Mouse (Mus musculus) liver, embryonic 11.5 days (tissue): ENCODE data around the gene Grifin. TPM values are rescaled to one million over a fixed set of nuclear protein-coding genes. Genes with fewer than 3 reads are reported as not detected.

Experiments
- ATAC-seq: fragments of 200-750 bp; cut with Nextera tagmentation; replicated peaks from 2 replicates; pipeline ENCODE4 v1.8.0; 2017; ENCODE audit warnings: moderate number of reproducible peaks, mild to moderate bottlenecking, moderate TSS enrichment, moderate library complexity; ENCODE audit not compliant: low FRiP score
- DNase-seq: peaks from one replicate; pipeline ENCODE4 v3.0.0-alpha.2; 2017; ENCODE audit warnings: low spot score
- H3K27ac ChIP-seq: fragments of 300-500 bp; sonication (generic); 2 replicates; pipeline ENCODE4 v1.5.1; 2014; ENCODE audit warnings: mild to moderate bottlenecking, low read depth, low read length, control low read depth
- H3K27me3 ChIP-seq: fragments of 300-500 bp; sonication (generic); replicated peaks from 2 replicates; pipeline ENCODE4 v1.6.1; 2014; ENCODE audit warnings: low read length, mixed read lengths; ENCODE audit not compliant: control insufficient read depth, insufficient read depth
- H3K36me3 ChIP-seq: fragments of 300-500 bp; sonication (generic); 2 replicates; pipeline ENCODE4 v1.6.1; 2014; ENCODE audit warnings: mild to moderate bottlenecking, low read length, moderate library complexity, mixed read lengths; ENCODE audit not compliant: control insufficient read depth, insufficient read depth
- H3K4me1 ChIP-seq: fragments of 300-500 bp; sonication (generic); replicated peaks from 2 replicates; pipeline ENCODE4 v1.6.1; 2014; ENCODE audit warnings: low read length, mixed read lengths; ENCODE audit not compliant: control insufficient read depth, insufficient read depth
- H3K4me2 ChIP-seq: fragments of 300-500 bp; sonication (generic); 2 replicates; pipeline ENCODE4 v1.6.1; 2014; ENCODE audit warnings: mild to moderate bottlenecking, control low read depth, moderate library complexity
- H3K4me3 ChIP-seq: fragments of 300-500 bp; sonication (generic); 2 replicates; pipeline ENCODE4 v1.5.1; 2014; ENCODE audit warnings: low read depth, low read length, control low read depth
- H3K9ac ChIP-seq: fragments of 300-500 bp; sonication (generic); 2 replicates; pipeline ENCODE4 v1.6.1; 2014; ENCODE audit warnings: low read depth, low read length, control low read depth
- H3K9me3 ChIP-seq: fragments of 300-500 bp; sonication (generic); 2 replicates; pipeline ENCODE4 v1.6.1; 2016; ENCODE audit warnings: low read length, inconsistent platforms, mixed read lengths; ENCODE audit not compliant: control insufficient read depth
- WGBS: fragments of 180-500 bp; shearing (Covaris S2); extraction: QIAGEN DNeasy Blood & Tissue Kit; methylation state at CpG from one replicate; pipeline ENCODE4 v1.1.7; 2014; 5-methylcytosine and 5-hydroxymethylcytosine counted together
- polyA plus RNA-seq: library from polyadenylated mRNA; unstranded; fragments of >200 nt; fragmentation: Nextera tagmentation; extraction: Ambion mirVana; gene quantifications from 2 replicates; pipeline ENCODE4 v1.2.1, GENCODE M21; 2014

Gene Grifin
- polyA plus RNA-seq, 1 experiment from 2014 or later: 1.8 TPM

DNA sequence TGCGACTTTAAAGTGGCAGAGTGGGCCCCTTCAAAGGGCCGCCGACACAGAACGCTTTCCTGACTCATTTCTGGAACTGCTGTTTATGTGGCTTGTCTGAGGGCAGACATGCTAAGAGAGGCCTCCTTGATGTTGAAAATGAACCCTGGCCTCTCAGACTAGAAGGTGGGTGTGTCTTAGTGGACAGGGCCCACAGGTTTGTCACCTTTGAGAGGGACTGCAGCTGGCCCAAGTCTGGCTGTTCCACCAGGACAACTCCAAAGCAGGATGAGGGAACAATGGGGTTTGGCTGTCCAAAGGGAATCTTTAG, 47.0 kb downstream of the Grifin start:
- H3K9ac ChIP-seq: no peak overlapping the region
- no peaks in the 10 kb centered on the region for H3K36me3 ChIP-seq
- H3K4me2 ChIP-seq: no peak overlapping the region
- peaks cover 20% of the 10 kb centered on the region for H3K4me1 ChIP-seq
- 92% methylated on average over 4 of the region's 4 CpGs for WGBS
- no peak overlapping the region for H3K27ac ChIP-seq
- H3K4me3 ChIP-seq: no peak overlapping the region
- H3K27me3 ChIP-seq: no peaks in the 10 kb centered on the region
- H3K9me3 ChIP-seq: no peaks in the 10 kb centered on the region
- no peak for DNase-seq
- no peak for ATAC-seq

DNA sequence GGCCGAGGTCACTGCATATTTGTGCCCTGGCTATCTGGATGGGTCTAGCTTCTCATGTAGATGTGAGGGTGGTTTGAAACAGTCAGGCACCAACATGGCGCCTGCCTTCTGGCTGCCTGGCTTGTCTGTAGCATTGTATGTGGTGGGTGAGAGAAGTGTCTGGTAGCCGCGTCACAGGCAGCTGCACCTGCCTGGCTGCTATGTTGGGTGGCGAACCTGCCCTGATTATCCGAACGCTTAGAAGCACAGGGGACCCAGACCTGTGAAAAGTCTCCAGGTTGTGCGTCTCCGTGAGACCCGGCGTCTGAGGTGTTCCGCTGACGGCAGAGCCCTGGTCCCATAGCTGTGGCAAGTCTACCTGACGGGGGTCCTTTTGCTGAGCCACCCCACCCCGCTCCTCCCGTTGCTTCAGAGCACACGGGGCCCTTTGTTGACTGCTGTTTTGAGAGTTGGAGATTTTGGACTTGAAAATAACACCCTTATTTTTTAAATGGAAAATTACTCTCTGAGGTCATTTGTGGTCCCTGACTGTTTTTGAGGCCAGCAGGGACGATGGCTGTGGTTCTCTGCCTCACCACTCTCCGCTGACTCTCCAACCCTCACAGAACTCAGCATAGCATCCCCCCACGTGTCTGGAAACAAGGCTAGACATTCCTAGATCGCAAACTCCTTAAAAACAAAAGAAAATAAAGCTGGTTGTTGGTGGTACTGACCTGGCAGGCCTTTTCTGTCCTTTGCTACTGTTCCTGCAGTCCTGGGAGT, 47.5 kb downstream of the Grifin start:
- Histone ChIP-seq H3K9ac (no peak overlapping the region), H3K27ac (no peak overlapping the region), H3K4me3 (no peak overlapping the region), H3K4me2 (no peak overlapping the region), H3K4me1 (peaks cover 20% of the 10 kb centered on the region), H3K9me3 (no peaks in the 10 kb centered on the region), H3K36me3 (no peaks in the 10 kb centered on the region), H3K27me3 (no peaks in the 10 kb centered on the region)
- 88% methylated on average over 21 of the region's 21 CpGs for WGBS
- no peak for DNase-seq
- ATAC-seq: no peak

DNA sequence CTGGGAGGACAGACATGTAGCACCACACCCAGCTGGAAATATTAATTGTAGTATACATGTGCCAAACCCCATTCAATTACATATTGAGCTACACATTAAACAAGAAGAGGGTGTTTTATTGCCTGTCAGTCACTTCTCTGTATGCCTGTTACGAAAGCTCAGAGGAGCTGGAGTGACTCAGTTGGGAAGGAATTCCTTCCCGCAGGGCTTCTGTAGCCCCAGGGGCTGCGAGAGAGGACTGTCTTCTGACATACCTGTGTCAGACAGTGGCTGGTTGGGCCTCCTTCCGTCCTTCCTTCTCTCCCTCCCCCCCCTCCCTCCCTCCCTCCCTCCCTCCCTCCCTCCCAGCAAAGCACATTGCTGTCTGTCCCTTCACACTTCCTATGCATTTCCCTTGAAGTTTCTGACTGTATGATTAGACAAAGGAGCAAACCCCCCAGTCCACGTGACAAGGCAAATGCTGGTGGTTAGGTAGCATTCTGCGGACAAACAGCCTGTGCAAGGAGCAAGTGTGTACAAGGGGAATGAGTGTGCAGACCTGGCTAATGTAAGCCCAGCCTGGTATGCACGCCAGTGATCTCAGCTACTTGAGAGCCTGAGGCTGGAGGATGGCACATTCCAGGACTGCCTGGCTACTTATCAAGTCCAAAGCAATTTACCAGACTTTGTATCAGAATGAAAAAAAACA, 49.9 kb downstream of the Grifin start:
- no peaks in the 10 kb centered on the region for H3K36me3 ChIP-seq
- no peaks in the 10 kb centered on the region for H3K27me3 ChIP-seq
- DNase-seq: no peak
- H3K27ac ChIP-seq: no peak overlapping the region
- 25% methylated on average over 7 of the region's 7 CpGs for WGBS
- H3K4me3 ChIP-seq: no peak overlapping the region
- no peak overlapping the region for H3K9ac ChIP-seq
- peak; percentile 51 for ATAC-seq
- H3K4me1 ChIP-seq: peaks cover 20% of the 10 kb centered on the region
- H3K9me3 ChIP-seq: no peaks in the 10 kb centered on the region
- H3K4me2 ChIP-seq: peak overlapping the region; percentile 23; the same call in 1 of the 2 replicates

DNA sequence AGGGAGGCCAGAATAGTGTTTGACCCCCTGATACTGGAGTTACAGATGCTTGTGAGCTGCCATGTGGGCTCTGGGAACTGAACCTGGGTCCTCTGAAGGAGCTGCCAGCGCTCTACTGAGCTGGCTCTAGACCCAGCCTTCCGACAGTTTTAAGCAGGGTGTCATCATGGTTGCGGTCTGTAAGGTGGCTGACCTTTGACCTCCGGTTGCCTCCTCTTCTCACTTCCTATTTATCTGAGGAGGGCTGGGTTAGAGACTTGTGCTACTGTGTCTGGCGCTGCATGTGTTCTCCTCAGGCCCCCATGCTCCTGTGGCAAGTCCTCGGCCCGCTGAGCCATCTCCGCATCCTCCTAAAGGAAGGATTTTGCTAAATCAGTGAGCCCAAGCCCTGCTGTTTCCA, 51.0 kb downstream of the Grifin start:
- H3K4me1 ChIP-seq: peaks cover 27% of the 10 kb centered on the region
- no peak for DNase-seq
- WGBS: 74% methylated on average over 8 of the region's 8 CpGs

More for the DNA sequence above, 51.0 kb downstream of the Grifin start:
- Histone ChIP-seq H3K27me3 (no peaks in the 10 kb centered on the region), H3K27ac (peak overlapping the region; percentile 23; the same call in 1 of the 2 replicates), H3K9me3 (no peaks in the 10 kb centered on the region), H3K4me2 (0 out of 2 replicates have a peak overlapping the region, but pooled peaks have one; percentile 5), H3K9ac (no peak overlapping the region), H3K4me3 (no peak overlapping the region), H3K36me3 (no peaks in the 10 kb centered on the region)
- ATAC-seq: no peak

Other genes starting within 250 kb of the Grifin start
- 43.0 and 43.4 TPM in 2 replicates for gene Mad1l1, start 243.5 kb downstream of the Grifin start, polyA plus RNA-seq
- 58.3 and 62.3 TPM in 2 replicates for gene Nudt1, start 243.4 kb downstream of the Grifin start, polyA plus RNA-seq
- gene Mrm2, start 233.2 kb downstream of the Grifin start, polyA plus RNA-seq: 20.2 and 21.7 TPM in 2 replicates
- 10.6 and 10.7 TPM in 2 replicates for gene Snx8, start 175.8 kb downstream of the Grifin start, polyA plus RNA-seq
- gene Eif3b, start 145.7 kb downstream of the Grifin start, polyA plus RNA-seq: 210 and 213 TPM in 2 replicates
- gene Gm4869, start 119.4 kb downstream of the Grifin start, polyA plus RNA-seq: not detected in 2 replicates
- gene Chst12, start 59.5 kb downstream of the Grifin start, polyA plus RNA-seq: 19.1 and 20.6 TPM in 2 replicates
- 10.6 and 11.0 TPM in 2 replicates for gene Lfng, start 42.2 kb upstream of the Grifin start, polyA plus RNA-seq
- 24.3 and 26.5 TPM in 2 replicates for gene Ttyh3, start 84.0 kb upstream of the Grifin start, polyA plus RNA-seq
- 13.2 and 14.4 TPM in 2 replicates for gene Iqce, start 137.3 kb upstream of the Grifin start, polyA plus RNA-seq
- 16.9 and 18.7 TPM in 2 replicates for gene Brat1, start 139.9 kb upstream of the Grifin start, polyA plus RNA-seq
- gene Amz1, start 159.1 kb upstream of the Grifin start, polyA plus RNA-seq: 1.2 and 2.0 TPM in 2 replicates